Mouse (Mus musculus): ENCODE data around the gene Wdr27. TPM values are rescaled to one million over a fixed set of nuclear protein-coding genes. Genes with fewer than 3 reads are reported as not detected.

Wdr27 gene
- polyA plus RNA-seq, 1 experiment, result 5.1 TPM

- H3K27ac ChIP-seq (ENCODE audit: control insufficient read depth, insufficient read depth, low read length), result no peak overlapping the region
- H3K4me3 ChIP-seq (ENCODE audit: control insufficient read depth, insufficient read depth, low read length), result no peak overlapping the region
- no peaks in the 10 kb centered on the region for H3K4me1 ChIP-seq (replicated peaks; ENCODE audit: control insufficient read depth, insufficient read depth, low read length)
- TF ChIP-seq CTCF (IDR thresholded peaks at IDR 0.05; ENCODE audit: borderline replicate concordance, control insufficient read depth, extremely low read depth, insufficient read depth, low read length, poor library complexity), result no peak
- no peak for TF ChIP-seq POLR2A (IDR thresholded peaks at IDR 0.05; ENCODE audit: control insufficient read depth, extremely low read depth, insufficient read depth, low read length, poor library complexity)
- H3K36me3 ChIP-seq (ENCODE audit: control insufficient read depth, insufficient read depth, low read length), result no peaks in the 10 kb centered on the region
- H3K27me3 ChIP-seq (ENCODE audit: control insufficient read depth, insufficient read depth, low read length), result no peaks in the 10 kb centered on the region
- DNase-seq, result no peak
- WGBS, result 80% methylated on average over 8 of the region's 8 CpGs
Observed at GRCm38 (mm10) chr17:14927644-14928218, 15.2 kb downstream of the Wdr27 start.

- TF ChIP-seq CTCF (IDR thresholded peaks at IDR 0.05; ENCODE audit: borderline replicate concordance, control insufficient read depth, extremely low read depth, insufficient read depth, low read length, poor library complexity) (no peak), POLR2A (IDR thresholded peaks at IDR 0.05; ENCODE audit: control insufficient read depth, extremely low read depth, insufficient read depth, low read length, poor library complexity) (no peak)
- no peak for DNase-seq
- Histone ChIP-seq H3K27ac (ENCODE audit: control insufficient read depth, insufficient read depth, low read length) (no peak overlapping the region), H3K36me3 (ENCODE audit: control insufficient read depth, insufficient read depth, low read length) (no peaks in the 10 kb centered on the region), H3K4me1 (replicated peaks; ENCODE audit: control insufficient read depth, insufficient read depth, low read length) (peaks cover 14% of the 10 kb centered on the region), H3K27me3 (ENCODE audit: control insufficient read depth, insufficient read depth, low read length) (no peaks in the 10 kb centered on the region), H3K4me3 (ENCODE audit: control insufficient read depth, insufficient read depth, low read length) (no peak overlapping the region)
- 15% methylated on average over 6 of the region's 6 CpGs for WGBS
Observed at GRCm38 (mm10) chr17:14921582-14921981, 21.4 kb downstream of the Wdr27 start.

- TF ChIP-seq POLR2A (IDR thresholded peaks at IDR 0.05; ENCODE audit: control insufficient read depth, extremely low read depth, insufficient read depth, low read length, poor library complexity) (no peak), CTCF (IDR thresholded peaks at IDR 0.05; ENCODE audit: borderline replicate concordance, control insufficient read depth, extremely low read depth, insufficient read depth, low read length, poor library complexity) (no peak)
- Histone ChIP-seq H3K27ac (ENCODE audit: control insufficient read depth, insufficient read depth, low read length) (no peak overlapping the region), H3K27me3 (ENCODE audit: control insufficient read depth, insufficient read depth, low read length) (no peaks in the 10 kb centered on the region), H3K36me3 (ENCODE audit: control insufficient read depth, insufficient read depth, low read length) (no peaks in the 10 kb centered on the region), H3K4me1 (replicated peaks; ENCODE audit: control insufficient read depth, insufficient read depth, low read length) (peaks cover 25% of the 10 kb centered on the region), H3K4me3 (ENCODE audit: control insufficient read depth, insufficient read depth, low read length) (no peak overlapping the region)
- no peak for DNase-seq
- WGBS, result 69% methylated on average over 8 of the region's 8 CpGs
Observed at GRCm38 (mm10) chr17:14917866-14918265, 25.1 kb downstream of the Wdr27 start.

DNA sequence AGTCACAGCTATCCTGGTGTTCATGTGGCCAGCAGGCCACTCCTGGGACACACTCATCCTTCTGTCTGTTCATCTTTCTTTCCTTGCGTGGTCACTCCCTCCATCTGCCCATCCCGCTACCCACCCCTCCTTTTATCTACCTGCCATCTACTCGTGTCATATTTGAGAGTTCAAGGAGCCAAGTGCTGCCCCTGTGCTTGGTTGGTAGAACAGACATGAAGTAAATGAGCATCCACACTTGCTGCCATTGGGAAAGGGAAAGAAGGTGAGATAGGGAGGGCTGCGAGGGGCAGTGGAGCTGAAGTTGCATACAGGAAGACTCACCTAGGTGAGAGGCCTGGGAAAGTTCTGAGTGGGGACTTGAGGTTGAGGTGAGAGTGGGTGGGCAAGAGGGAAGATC, 28.6 kb downstream of the Wdr27 start:
- H3K4me1 ChIP-seq (replicated peaks; ENCODE audit: control insufficient read depth, insufficient read depth, low read length), result peaks cover 32% of the 10 kb centered on the region
- TF ChIP-seq CTCF (IDR thresholded peaks at IDR 0.05; ENCODE audit: borderline replicate concordance, control insufficient read depth, extremely low read depth, insufficient read depth, low read length, poor library complexity) (no peak), POLR2A (IDR thresholded peaks at IDR 0.05; ENCODE audit: control insufficient read depth, extremely low read depth, insufficient read depth, low read length, poor library complexity) (no peak)
- H3K27me3 ChIP-seq (ENCODE audit: control insufficient read depth, insufficient read depth, low read length), result no peaks in the 10 kb centered on the region
- no peak overlapping the region for H3K27ac ChIP-seq (ENCODE audit: control insufficient read depth, insufficient read depth, low read length)
- H3K36me3 ChIP-seq (ENCODE audit: control insufficient read depth, insufficient read depth, low read length), result no peaks in the 10 kb centered on the region
- no peak for DNase-seq
- no peak overlapping the region for H3K4me3 ChIP-seq (ENCODE audit: control insufficient read depth, insufficient read depth, low read length)
- WGBS, result 96% methylated on average over 4 of the region's 4 CpGs

DNA sequence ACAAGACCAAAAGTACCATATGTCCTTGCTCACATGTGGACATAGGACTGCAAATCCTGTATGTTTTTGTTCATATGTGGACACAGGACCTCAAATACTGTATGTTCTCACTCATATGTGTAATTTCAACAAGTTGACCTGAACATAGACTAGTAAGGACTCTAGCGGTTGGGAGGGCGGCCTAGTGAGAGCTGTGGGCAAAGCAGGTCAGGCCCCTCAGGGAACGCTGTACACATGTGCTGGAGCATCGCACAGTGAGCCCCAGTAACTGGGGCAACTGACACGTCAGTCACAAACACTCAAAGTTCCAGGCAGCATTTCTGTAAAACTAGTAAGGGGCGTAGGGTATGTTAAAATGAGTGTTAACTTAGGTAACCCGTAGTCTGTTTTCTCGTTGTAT, 30.0 kb downstream of the Wdr27 start:
- no peak for TF ChIP-seq CTCF (IDR thresholded peaks at IDR 0.05; ENCODE audit: borderline replicate concordance, control insufficient read depth, extremely low read depth, insufficient read depth, low read length, poor library complexity)
- no peak for TF ChIP-seq POLR2A (IDR thresholded peaks at IDR 0.05; ENCODE audit: control insufficient read depth, extremely low read depth, insufficient read depth, low read length, poor library complexity)
- WGBS, result 86% methylated on average over 8 of the region's 8 CpGs

DNA sequence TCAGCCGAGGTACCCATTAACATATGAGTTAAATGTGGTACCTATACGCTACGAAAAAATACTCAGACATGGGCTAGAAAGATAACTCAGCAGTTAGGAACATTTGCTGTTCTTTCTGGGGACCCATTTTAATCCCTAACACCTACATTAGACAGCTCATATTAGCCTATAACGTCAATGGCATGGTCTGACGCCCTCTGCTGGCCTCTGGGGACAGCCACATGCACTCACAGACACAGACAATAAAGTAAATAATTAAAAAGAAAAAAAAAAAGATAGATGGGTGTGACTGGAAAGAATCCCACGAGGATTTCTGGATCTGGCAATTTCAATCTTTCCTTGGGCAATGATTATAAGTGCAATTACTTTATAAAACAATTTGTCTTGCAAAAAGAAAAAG, 30.5 kb downstream of the Wdr27 start:
- Histone ChIP-seq H3K36me3 (ENCODE audit: control insufficient read depth, insufficient read depth, low read length) (no peaks in the 10 kb centered on the region), H3K27ac (ENCODE audit: control insufficient read depth, insufficient read depth, low read length) (no peak overlapping the region), H3K27me3 (ENCODE audit: control insufficient read depth, insufficient read depth, low read length) (no peaks in the 10 kb centered on the region), H3K4me1 (replicated peaks; ENCODE audit: control insufficient read depth, insufficient read depth, low read length) (peaks cover 41% of the 10 kb centered on the region), H3K4me3 (ENCODE audit: control insufficient read depth, insufficient read depth, low read length) (no peak overlapping the region)
- DNase-seq, result no peak
- no peak for TF ChIP-seq CTCF (IDR thresholded peaks at IDR 0.05; ENCODE audit: borderline replicate concordance, control insufficient read depth, extremely low read depth, insufficient read depth, low read length, poor library complexity)
- no peak for TF ChIP-seq POLR2A (IDR thresholded peaks at IDR 0.05; ENCODE audit: control insufficient read depth, extremely low read depth, insufficient read depth, low read length, poor library complexity)
- WGBS, result 55% methylated on average over 6 of the region's 6 CpGs

More for the DNA sequence above, 30.0 kb downstream of the Wdr27 start:
- H3K27me3 ChIP-seq (ENCODE audit: control insufficient read depth, insufficient read depth, low read length), result no peaks in the 10 kb centered on the region
- H3K27ac ChIP-seq (ENCODE audit: control insufficient read depth, insufficient read depth, low read length), result no peak overlapping the region; the same call in 1 of the 2 replicates
- no peaks in the 10 kb centered on the region for H3K36me3 ChIP-seq (ENCODE audit: control insufficient read depth, insufficient read depth, low read length)
- H3K4me3 ChIP-seq (ENCODE audit: control insufficient read depth, insufficient read depth, low read length), result no peak overlapping the region
- no peak for DNase-seq
- peaks cover 39% of the 10 kb centered on the region for H3K4me1 ChIP-seq (replicated peaks; ENCODE audit: control insufficient read depth, insufficient read depth, low read length)

- DNase-seq, result no peak
- no peak for TF ChIP-seq CTCF (IDR thresholded peaks at IDR 0.05; ENCODE audit: borderline replicate concordance, control insufficient read depth, extremely low read depth, insufficient read depth, low read length, poor library complexity)
- no peak for TF ChIP-seq POLR2A (IDR thresholded peaks at IDR 0.05; ENCODE audit: control insufficient read depth, extremely low read depth, insufficient read depth, low read length, poor library complexity)
- Histone ChIP-seq H3K36me3 (ENCODE audit: control insufficient read depth, insufficient read depth, low read length) (no peaks in the 10 kb centered on the region), H3K4me1 (replicated peaks; ENCODE audit: control insufficient read depth, insufficient read depth, low read length) (peaks cover 52% of the 10 kb centered on the region), H3K27ac (ENCODE audit: control insufficient read depth, insufficient read depth, low read length) (no peak overlapping the region; the same call in 1 of the 2 replicates), H3K4me3 (ENCODE audit: control insufficient read depth, insufficient read depth, low read length) (no peak overlapping the region), H3K27me3 (ENCODE audit: control insufficient read depth, insufficient read depth, low read length) (no peaks in the 10 kb centered on the region)
- WGBS, result 98% methylated on average over 5 of the region's 5 CpGs
Observed at GRCm38 (mm10) chr17:14910771-14911170, 32.2 kb downstream of the Wdr27 start.
